Mouse (Mus musculus) small intestine, adult 2 months (tissue): ENCODE data around the gene Kifc1.

Source experiments
- CTCF ChIP-seq: fragments of 200-500 bp; IDR thresholded peaks from 2 replicates; pipeline ENCODE4 v1.5.1; 2012; ENCODE audit warnings: low read depth, mild to moderate bottlenecking, control low read depth, inconsistent platforms, low read length, moderate library complexity, mixed read lengths; ENCODE audit not compliant: insufficient replicate concordance, insufficient read length; ENCODE audit errors: extremely low read depth
- POLR2A ChIP-seq: fragments of 200-500 bp; IDR thresholded peaks from 2 replicates; pipeline ENCODE4 v1.6.1; 2012; ENCODE audit warnings: low read depth, mild to moderate bottlenecking, control low read depth, inconsistent platforms, low read length, moderate library complexity

DNA sequence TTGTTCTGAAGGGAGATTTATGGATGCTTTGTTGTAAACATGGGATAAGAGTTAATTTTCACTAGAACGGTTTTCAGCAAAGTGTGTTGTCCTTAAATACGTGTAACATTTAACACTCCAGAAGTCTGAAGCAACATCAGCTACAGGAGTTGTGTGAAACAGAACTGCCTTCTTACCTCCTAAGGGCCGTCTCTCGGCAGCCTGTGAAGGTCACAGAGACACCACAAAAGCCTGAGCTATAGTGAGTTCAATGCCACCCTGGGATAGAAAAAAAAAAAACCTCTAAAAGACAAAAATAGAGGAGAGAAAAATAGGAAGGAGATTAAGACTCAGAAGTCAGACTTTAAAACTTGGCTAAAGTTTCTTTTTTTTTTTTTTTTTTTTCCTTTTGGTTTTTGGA lies 11.6 kb upstream of the Kifc1 start:
- TF ChIP-seq CTCF (no peak), POLR2A (no peak)
